Mouse (Mus musculus) hindbrain, embryonic 16.5 days (tissue): ENCODE data around the gene Eri2. TPM values are rescaled to one million over a fixed set of nuclear protein-coding genes. Genes with fewer than 3 reads are reported as not detected.

Source experiments
- ATAC-seq: fragments of 200-750 bp; cut with Nextera tagmentation; 2 replicates; pipeline ENCODE4 v1.8.0; 2017; ENCODE audit warnings: moderate TSS enrichment, moderate library complexity
- H3K27ac ChIP-seq: fragments of 300-500 bp; sonication (generic); 2 replicates; pipeline ENCODE4 v1.5.1; 2014; ENCODE audit warnings: low read depth, mild to moderate bottlenecking, control low read depth, low read length, moderate library complexity
- H3K27me3 ChIP-seq: fragments of 300-500 bp; sonication (generic); replicated peaks from 2 replicates; pipeline ENCODE4 v1.6.1; 2014; ENCODE audit warnings: low read length; ENCODE audit not compliant: control insufficient read depth, insufficient read depth
- H3K36me3 ChIP-seq: fragments of 300-500 bp; sonication (generic); 2 replicates; pipeline ENCODE4 v1.6.1; 2014; ENCODE audit warnings: mild to moderate bottlenecking, low read length, moderate library complexity, mixed read lengths; ENCODE audit not compliant: control insufficient read depth, insufficient read depth
- H3K4me1 ChIP-seq: fragments of 300-500 bp; sonication (generic); 2 replicates; pipeline ENCODE4 v1.6.1; 2014; ENCODE audit warnings: low read depth, low read length; ENCODE audit not compliant: control insufficient read depth, insufficient read depth
- H3K4me2 ChIP-seq: fragments of 300-500 bp; sonication (generic); 2 replicates; pipeline ENCODE4 v1.6.1; 2014; ENCODE audit warnings: mild to moderate bottlenecking, low read length, control low read depth, moderate library complexity
- H3K4me3 ChIP-seq: fragments of 300-500 bp; sonication (generic); 2 replicates; pipeline ENCODE4 v1.5.1; 2014; ENCODE audit warnings: mild to moderate bottlenecking, low read length, control low read depth, moderate library complexity
- H3K9ac ChIP-seq: fragments of 300-500 bp; sonication (generic); 2 replicates; pipeline ENCODE4 v1.6.1; 2014; ENCODE audit warnings: low read depth, mild to moderate bottlenecking, control low read depth, low read length, moderate library complexity
- H3K9me3 ChIP-seq: fragments of 300-500 bp; sonication (generic); 2 replicates; pipeline ENCODE4 v1.6.1; 2014; ENCODE audit warnings: mild to moderate bottlenecking, low read length, moderate library complexity; ENCODE audit not compliant: control insufficient read depth
- WGBS: fragments of 180-500 bp; shearing (Covaris S2); extraction: QIAGEN DNeasy Blood & Tissue Kit; methylation state at CpG from one replicate; pipeline ENCODE4 v1.1.7; 2014; 5-methylcytosine and 5-hydroxymethylcytosine counted together
- polyA plus RNA-seq: library from polyadenylated mRNA; unstranded; fragments of >200 nt; fragmentation: Nextera tagmentation; extraction: Ambion mirVana; gene quantifications from 2 replicates; pipeline ENCODE4 v1.2.1, GENCODE M21; 2015

Gene Eri2
- polyA plus RNA-seq, 1 experiment from 2014 or later: 14.8 TPM

GRCm38 (mm10) chr7:119720253-119720946 lies 73.5 kb downstream of the Eri2 start, which contains the start of gene Thumpd1:
Gene Thumpd1 (minus strand): TSS chr7:119720798.
- under 1% methylated on average over 60 of the region's 60 CpGs for WGBS

More at GRCm38 (mm10) chr7:119720253-119720946, 73.5 kb downstream of the Eri2 start, which contains the start of gene Thumpd1:
- Histone ChIP-seq H3K9ac (peak within 1 kb of the TSS; percentile 78), H3K27ac (peak within 1 kb of the TSS; percentile 71), H3K9me3 (no peaks in the 10 kb centered on the region), H3K36me3 (peaks cover 29% of the 10 kb centered on the region), H3K4me1 (peaks cover 3% of the 10 kb centered on the region), H3K27me3 (0 out of 2 replicates have a peak, but pooled peaks cover 2% of the 10 kb centered on the region), H3K4me3 (peak within 1 kb of the TSS; percentile 72), H3K4me2 (peak within 1 kb of the TSS; percentile 69)
- ATAC-seq: peak; percentile 98

Other genes starting within 250 kb of the Eri2 start
- not detected in 2 replicates for gene Acsm2, start 239.7 kb downstream of the Eri2 start, polyA plus RNA-seq
- not detected in 2 replicates for gene Acsm1, start 187.0 kb downstream of the Eri2 start, polyA plus RNA-seq
- gene Acsm4, start 104.0 kb downstream of the Eri2 start, polyA plus RNA-seq: not detected in 2 replicates
- gene Thumpd1, start 73.3 kb downstream of the Eri2 start, polyA plus RNA-seq: 75.4 and 78.4 TPM in 2 replicates
- gene Acsm3, start 33.1 kb downstream of the Eri2 start, polyA plus RNA-seq: not detected in 2 replicates
- gene Rexo5, start 52 bp downstream of the Eri2 start, polyA plus RNA-seq: 9.9 and 13.9 TPM in 2 replicates
- 19.2 and 21.0 TPM in 2 replicates for gene Lyrm1, start 101.8 kb upstream of the Eri2 start, polyA plus RNA-seq
- 15.2 and 18.5 TPM in 2 replicates for gene Dcun1d3, start 102.2 kb upstream of the Eri2 start, polyA plus RNA-seq